Mouse (Mus musculus): ENCODE data around the gene Slc7a1.

- TF ChIP-seq CTCF (IDR thresholded peaks at IDR 0.05; ENCODE audit: extremely low read depth, insufficient read depth, insufficient read length, insufficient replicate concordance) (no peak), POLR2A (IDR thresholded peaks at IDR 0.05; ENCODE audit: low read depth, low read length) (no peak)
These were observed 87.3 kb downstream of the Slc7a1 start for GRCm38 (mm10) chr5:148312443-148312842.

All from spleen, adult 2 months (tissue).